ENCODE assay signal across 8 mouse cellular contexts in the genomic region with DNA sequence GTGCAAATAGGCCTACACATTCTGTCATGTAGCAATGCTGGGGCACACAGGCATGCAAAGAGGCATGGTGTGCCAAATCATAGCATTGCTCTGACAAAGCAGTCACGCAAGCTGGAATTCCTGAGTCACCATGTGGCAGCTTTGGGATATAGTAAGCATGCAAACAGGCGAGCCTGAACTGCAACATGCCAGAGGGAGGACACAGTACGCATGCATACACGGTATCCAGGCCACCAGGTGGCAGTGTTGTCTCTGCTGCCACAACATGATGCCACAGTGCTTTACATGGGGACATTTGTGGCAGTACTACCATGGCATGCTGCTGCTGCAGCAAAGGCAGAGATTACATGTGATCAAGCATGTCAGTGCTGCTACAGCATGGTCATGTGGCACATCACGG. TPM values are rescaled to one million over a fixed set of nuclear protein-coding genes. Genes with fewer than 3 reads are reported as not detected.
DNase-seq lines count a peak whose midpoint lies in the region; ATAC-seq and TF ChIP-seq lines count a peak whose summit lies in the region.

No protein-coding gene starts in this region.

- no peak overlapping the region for H3K4me3 ChIP-seq in gastrocnemius, adult 2 months
- H3K4me3 ChIP-seq in left cerebral cortex, adult 2 months = no peak overlapping the region

- TF ChIP-seq CTCF in gastrocnemius, adult 2 months (IDR thresholded peaks at IDR 0.05) = peak; percentile 96
- peak; percentile 91 for TF ChIP-seq CTCF in left cerebral cortex, adult 2 months (IDR thresholded peaks at IDR 0.05)

- H3K27ac ChIP-seq in gastrocnemius, adult 2 months = no peak overlapping the region
- H3K27ac ChIP-seq in left cerebral cortex, adult 2 months = no peak overlapping the region

- ATAC-seq in megakaryocyte-erythroid progenitor cell, adult 5-6 weeks (replicated peaks; ENCODE audit: low FRiP score, low TSS enrichment, poor library complexity, severe bottlenecking) = peak; percentile 70

- peak; percentile 34 for DNase-seq in WW6 (ENCODE audit: low read depth, low spot score)
- peak; percentile 73 to 85 for DNase-seq in cerebellum, postnatal 14 days
- peak; percentile 85 for DNase-seq in gastrocnemius, adult 2 months
- peak; percentile 60 for DNase-seq in hindlimb bud, embryonic 11.5 days (ENCODE audit: extremely low spot score, low read depth, low spot score)
- DNase-seq in left cerebral cortex, adult 2 months (ENCODE audit: extremely low spot score in 1 of 2, low spot score in 2 of 2) = peak; percentile 66 to 77
- peak; percentile 85 for DNase-seq in right cerebral cortex, postnatal 14 days
- peak; percentile 71 to 81 for DNase-seq in urinary bladder, postnatal 4 days (ENCODE audit: low spot score in 2 of 2)

- intact Hi-C loops in gastrocnemius, adult 2 months (cut with DNase I) = loop anchor here (5.0 kb wide), 2 partner anchors 61 to 571 kb away; no protein-coding TSS in a partner anchor
- intact Hi-C loops in left cerebral cortex, adult 2 months (cut with DNase I) = loop anchor here (1.0 to 2.0 kb wide), 2 partner anchors 63 to 569 kb away; no protein-coding TSS in a partner anchor

RNA-seq across cellular contexts. Expression of a gene that starts 26.8 kb away (rescaled TPM):
- 10 to 100 TPM; 32.5 to 49.8 TPM for total RNA-seq in gastrocnemius, adult 2 months (2021)
- total RNA-seq in left cerebral cortex, adult 2 months (2021) = 10 to 100 TPM; 37.6 to 49.7 TPM
- total RNA-seq in megakaryocyte-erythroid progenitor cell, adult 5-6 weeks (2014; fragmentation: Nextera tagmentation) = 4.2 and 8.6 TPM in 2 replicates
- 13.4 and 15.8 TPM in 2 replicates for total RNA-seq in megakaryocyte-erythroid progenitor cell, adult 5-6 weeks (2017)

Comparison
In these comparisons a context has a peak if more than half of its experiments do, and no peak if none do; other contexts are left out.
1. DNase-seq: peak in every context shown above with its lines; median percentile 85 in gastrocnemius, adult 2 months; 85 in right cerebral cortex, postnatal 14 days; 79 in cerebellum, postnatal 14 days; 76 in urinary bladder, postnatal 4 days; 72 in left cerebral cortex, adult 2 months; 60 in hindlimb bud, embryonic 11.5 days; 34 in WW6.